9 mouse cellular contexts compared by ENCODE assay signal in the genomic region with DNA sequence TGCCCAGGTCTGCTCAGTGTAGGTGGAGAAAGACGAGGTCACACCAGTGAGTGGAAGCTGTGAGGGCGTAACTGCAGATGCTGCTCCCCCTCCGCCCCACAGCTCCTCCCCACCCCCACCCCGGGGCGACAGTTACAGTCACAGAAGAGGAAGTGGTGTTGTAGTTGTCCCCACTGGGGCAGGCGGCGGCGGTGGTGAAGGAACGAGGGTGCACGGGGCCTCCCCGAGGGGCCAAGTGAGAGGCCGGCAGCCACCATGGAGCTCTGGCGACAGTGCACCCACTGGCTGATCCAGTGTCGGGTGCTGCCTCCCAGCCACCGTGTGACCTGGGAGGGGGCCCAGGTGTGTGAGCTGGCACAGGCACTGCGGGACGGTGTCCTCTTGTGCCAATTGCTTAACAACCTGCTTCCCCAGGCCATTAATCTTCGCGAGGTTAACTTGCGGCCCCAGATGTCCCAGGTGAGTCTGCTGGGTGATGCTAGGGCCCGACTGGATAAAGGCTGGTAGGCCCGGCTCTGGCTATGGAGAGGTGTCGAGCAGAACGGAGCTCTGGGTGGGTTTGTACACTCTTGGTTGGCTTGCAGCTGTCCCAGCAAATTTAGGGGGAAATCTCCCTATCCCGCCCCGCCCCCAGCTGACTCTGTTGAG. TPM values are rescaled to one million over a fixed set of nuclear protein-coding genes. Genes with fewer than 3 reads are reported as not detected.
A peak's percentile ranks its signal among the peaks of the same experiment; 100 is the strongest.
DNase-seq lines count a peak whose midpoint lies in the region; ATAC-seq and TF ChIP-seq lines count a peak whose summit lies in the region.
"Had no signal": no experiment of that assay in that cellular context is flagged by ENCODE, and none has a peak within 500 bp of the region (broad histone marks: within the 10 kb centered on the region; RNA-seq: fewer than 3 reads in every experiment).

A gene (plus strand): TSS at position 158 of the 648 bp plus-strand sequence.

- H3K9me3 ChIP-seq in hindbrain, postnatal 0 days (ENCODE audit: low read length) = no peaks in the 10 kb centered on the region

- H3K9ac ChIP-seq in hindbrain, postnatal 0 days (replicated peaks; ENCODE audit: low read length) = no peak within 1 kb of the TSS

- peak; percentile 13 to 16 for DNase-seq in left cerebral cortex, postnatal 25 days (ENCODE audit: low spot score in 2 of 2)
- no peak for DNase-seq in left cerebral cortex, postnatal 4 days
- peak; percentile 87 to 89 for DNase-seq in thymus, postnatal 36 days
- DNase-seq in hindbrain, postnatal 0 days (ENCODE audit: low spot score) = no peak
- DNase-seq in layer of hippocampus, adult 9-10 months (ENCODE audit: low spot score) = no peak
- no peak for DNase-seq in urinary bladder, postnatal 25 days (ENCODE audit: low spot score)
- DNase-seq: cerebellum, postnatal 10 days had no signal

- H3K79me2 ChIP-seq in macrophage (ENCODE audit: inconsistent target) = peaks cover 63% of the 10 kb centered on the region

- no peak for TF ChIP-seq CTCF in hindbrain, postnatal 0 days (IDR thresholded peaks at IDR 0.05; ENCODE audit: low read depth)

- no peak for ATAC-seq in erythroid progenitor cell, adult 5-6 weeks (replicated peaks; ENCODE audit: low FRiP score, poor library complexity, severe bottlenecking)
- ATAC-seq in hindbrain, postnatal 0 days = no peak

- H3K4me1 ChIP-seq in hindbrain, postnatal 0 days (ENCODE audit: insufficient read depth, low read length) = peaks cover 10% of the 10 kb centered on the region

- no peaks in the 10 kb centered on the region; the same call in 1 of the 2 replicates for H3K36me3 ChIP-seq in macrophage (ENCODE audit: inconsistent target)
- no peaks in the 10 kb centered on the region for H3K36me3 ChIP-seq in hindbrain, postnatal 0 days (ENCODE audit: insufficient read depth, low read length)

- H3K27ac ChIP-seq in macrophage = peak within 1 kb of the TSS; percentile 97
- H3K27ac ChIP-seq in hindbrain, postnatal 0 days = no peak within 1 kb of the TSS

- no peaks in the 10 kb centered on the region for H3K27me3 ChIP-seq in hindbrain, postnatal 0 days (ENCODE audit: insufficient read depth, low read length)

- H3K4me2 ChIP-seq in hindbrain, postnatal 0 days (ENCODE audit: low read depth, low read length) = no peak within 1 kb of the TSS

- intact Hi-C loops in left cerebral cortex, postnatal 25 days (cut with DNase I) = loop anchor here (5.0 kb wide), 1 partner anchor 53 kb away; no protein-coding TSS in a partner anchor
- intact Hi-C loops in left cerebral cortex, postnatal 4 days (cut with DNase I) = no loop called here

- WGBS in macrophage (ENCODE audit: missing documents) = under 1% methylated on average over 21 of the region's 26 CpGs
- WGBS in hindbrain, postnatal 0 days = 77% methylated on average over 26 of the region's 26 CpGs

- H3K4me3 ChIP-seq in macrophage (ENCODE audit: inconsistent target) = peak within 1 kb of the TSS; percentile 91
- no peak within 1 kb of the TSS for H3K4me3 ChIP-seq in hindbrain, postnatal 0 days (ENCODE audit: low read length)

RNA-seq across cellular contexts. Expression of the gene that starts here (rescaled TPM):
- total RNA-seq in left cerebral cortex, postnatal 25 days (2021) = 1 to 10 TPM; 2.9 to 4.3 TPM
- total RNA-seq in left cerebral cortex, postnatal 4 days (2021) = 1 to 10 TPM; 2.1 to 2.3 TPM
- 19.1 and 20.1 TPM in 2 replicates for total RNA-seq in erythroid progenitor cell, adult 5-6 weeks (2015; ENCODE audit: low replicate concordance)
- total RNA-seq in erythroid progenitor cell, adult 5-6 weeks (2017; ENCODE audit: low replicate concordance) = 19.4 and 44.5 TPM in 2 replicates
- total RNA-seq in macrophage (2018; cell fraction: chromatin; rRNA removed) = 100 to 1,000 TPM; 144 to 640 (median 355) TPM
- 100 to 1,000 TPM in 25 of 26 experiments, 10 to 100 TPM in 1; 97.9 to 300 (median 165) TPM for total RNA-seq in macrophage (2018; cell fraction: cytosol; rRNA removed)
- total RNA-seq in macrophage (2018; cell fraction: nucleus; rRNA removed) = 100 to 1,000 TPM; 118 to 364 (median 250) TPM
- 91.4 to 144 TPM (median 106 TPM) in 3 replicates for polyA plus RNA-seq in macrophage (2018)
- 2.2 and 2.5 TPM in 2 replicates for total RNA-seq in hindbrain, postnatal 0 days (2014; rRNA removed)
- polyA plus RNA-seq in hindbrain, postnatal 0 days (2015; fragmentation: Nextera tagmentation; extraction: Ambion mirVana) = 1.9 and 2.5 TPM in 2 replicates

Comparison
In these comparisons a context has a peak if more than half of its experiments do, and no peak if none do; other contexts are left out.
1. RNA of the gene that starts here (polyA plus RNA-seq): 91.4 to 144 TPM in macrophage; 1.9 to 2.5 TPM in hindbrain, postnatal 0 days; every median in the first group is over 10 times any median in the second.
2. DNase-seq: peak in left cerebral cortex, postnatal 25 days (2 of 2) and thymus, postnatal 36 days (2 of 2); none in left cerebral cortex, postnatal 4 days (single experiment), hindbrain, postnatal 0 days (single experiment), layer of hippocampus, adult 9-10 months (single experiment) and urinary bladder, postnatal 25 days (single experiment).